Mouse (Mus musculus) 3T3-L1 (cell line): ENCODE data around the gene Nop2.

ENCODE experiments used
- DNase-seq: peaks from one replicate; pipeline ENCODE4 v3.0.0-alpha.2; 2015; ENCODE audit warnings: low read depth, low spot score

Gene Nop2

DNA sequence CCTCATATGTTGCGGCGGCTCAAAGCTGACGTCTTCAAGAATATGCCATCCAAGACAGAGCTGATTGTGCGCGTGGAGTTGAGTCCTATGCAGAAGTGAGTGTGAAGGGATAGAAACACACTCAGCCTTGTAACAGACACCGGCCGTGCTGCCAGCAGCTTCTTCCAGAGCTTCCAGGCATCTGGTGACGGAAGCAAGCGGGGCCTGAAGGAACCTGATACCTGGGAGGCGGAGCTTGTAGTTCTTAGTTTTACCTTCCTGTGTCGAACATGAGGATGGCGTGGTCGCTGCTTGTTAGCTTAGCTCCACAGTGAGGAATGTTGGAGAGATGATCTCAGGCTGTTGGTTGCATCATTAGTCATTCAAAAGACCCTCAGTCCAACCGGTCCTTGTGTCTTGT, 22.3 kb upstream of the Nop2 start:
- DNase-seq = no peak

DNA sequence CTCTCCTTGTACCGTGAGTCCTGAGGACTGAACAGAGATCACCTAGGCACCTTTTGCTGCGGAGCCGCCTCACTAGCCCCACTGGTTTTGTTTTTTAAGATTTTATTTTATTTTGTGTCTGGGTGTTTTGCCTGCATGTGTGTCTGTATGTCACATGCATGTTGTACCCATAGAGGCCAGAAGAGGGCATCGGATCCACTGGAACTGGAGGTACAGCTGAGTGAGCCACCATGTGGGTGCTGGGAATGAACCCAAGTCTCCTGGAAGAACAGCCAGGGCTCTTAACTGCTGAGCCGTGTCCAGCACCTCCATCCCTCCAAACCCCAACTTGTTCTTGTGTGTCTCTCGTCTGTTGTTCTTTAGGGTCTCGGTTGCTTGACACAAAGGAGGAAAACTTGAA, 20.8 kb upstream of the Nop2 start:
- peak; percentile 85 for DNase-seq

DNA sequence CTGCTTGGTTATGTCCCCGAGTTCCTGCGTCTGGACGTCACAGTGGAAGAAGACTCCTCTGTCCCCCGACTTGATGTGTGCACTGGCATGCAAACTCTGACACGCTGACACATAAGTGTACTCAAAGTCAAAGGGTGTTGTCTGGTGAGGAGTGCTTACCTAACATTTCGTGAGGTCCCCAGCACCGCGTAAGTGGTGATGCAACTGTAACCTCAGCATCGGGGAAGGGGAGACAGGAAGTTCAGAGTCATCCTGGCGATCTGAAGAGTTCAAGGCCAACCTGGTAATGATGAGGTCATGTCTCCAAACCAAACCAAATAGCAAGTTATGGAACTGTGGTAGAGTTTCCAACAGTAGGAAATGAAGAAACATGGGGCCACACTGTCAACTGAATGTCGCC, 19.2 kb upstream of the Nop2 start:
- no peak for DNase-seq

DNA sequence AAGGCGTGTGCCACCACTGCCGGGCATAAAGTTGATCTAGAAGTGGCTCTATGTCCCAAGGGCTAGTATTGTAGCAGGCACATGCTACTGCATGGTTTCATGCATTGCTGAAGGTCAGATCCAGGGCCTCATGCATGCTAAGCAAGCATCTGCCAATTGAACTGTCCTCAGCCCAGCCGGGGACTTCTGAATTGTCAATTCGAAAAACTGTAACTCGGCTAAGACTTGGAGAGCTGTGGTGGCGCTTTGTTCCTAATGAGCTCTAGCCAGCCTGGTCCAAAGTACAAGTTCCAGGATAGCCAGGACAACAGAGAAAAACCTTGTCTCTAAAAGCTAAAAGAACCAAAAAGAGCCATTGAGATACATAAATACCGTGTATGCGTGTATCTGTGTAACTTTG, 12.3 kb upstream of the Nop2 start:
- DNase-seq = no peak

DNA sequence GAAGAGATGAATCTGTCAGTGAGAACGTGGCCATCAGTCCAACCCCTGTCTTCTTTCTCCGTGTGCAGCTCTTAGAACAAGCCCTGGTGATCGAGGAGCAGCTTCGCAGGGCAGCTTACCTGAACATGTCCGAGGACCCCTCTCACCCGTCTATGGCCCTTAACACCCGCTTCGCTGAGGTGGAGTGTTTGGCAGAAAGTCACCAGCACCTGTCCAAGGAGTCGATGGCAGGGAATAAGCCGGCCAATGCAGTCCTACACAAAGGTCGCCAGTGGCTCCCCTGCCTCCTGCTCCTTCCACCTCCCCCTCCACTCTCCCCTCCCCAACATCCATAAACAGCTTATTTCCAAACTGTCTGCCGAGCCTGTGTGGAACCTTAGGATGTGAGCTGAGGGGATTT, 3.0 kb upstream of the Nop2 start:
- no peak for DNase-seq

DNA sequence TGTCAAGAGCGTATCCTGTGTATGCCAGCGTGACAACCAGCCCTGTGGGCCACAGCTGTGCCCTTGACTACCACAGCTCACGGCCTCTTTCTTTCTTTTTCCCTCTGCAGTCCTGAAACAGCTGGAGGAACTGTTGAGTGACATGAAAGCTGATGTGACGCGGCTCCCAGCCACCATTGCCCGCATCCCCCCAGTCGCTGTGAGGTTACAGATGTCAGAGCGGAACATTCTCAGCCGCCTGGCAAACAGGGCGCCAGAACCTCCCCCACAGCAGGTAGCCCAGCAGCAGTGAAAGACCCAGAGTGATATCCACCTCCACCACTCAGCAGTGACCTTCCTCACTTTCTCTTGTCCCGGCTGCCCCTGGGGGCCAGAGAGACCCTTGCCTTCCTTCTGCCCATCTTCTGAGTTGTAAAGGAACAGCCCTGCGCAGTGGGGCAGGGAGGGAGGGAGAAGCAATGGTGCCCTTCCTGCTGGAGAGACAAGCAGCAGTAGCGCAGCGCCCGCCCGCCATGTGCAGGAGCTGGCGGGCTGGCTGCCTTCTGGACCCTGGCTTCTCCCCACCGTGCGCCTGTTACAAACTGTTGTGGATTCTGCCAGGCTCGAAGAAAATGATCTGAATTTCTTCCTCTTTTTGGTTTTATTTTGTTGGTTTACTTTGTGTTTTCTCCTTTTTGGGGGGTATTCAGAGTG, 1.9 kb upstream of the Nop2 start:
- DNase-seq = no peak

DNA sequence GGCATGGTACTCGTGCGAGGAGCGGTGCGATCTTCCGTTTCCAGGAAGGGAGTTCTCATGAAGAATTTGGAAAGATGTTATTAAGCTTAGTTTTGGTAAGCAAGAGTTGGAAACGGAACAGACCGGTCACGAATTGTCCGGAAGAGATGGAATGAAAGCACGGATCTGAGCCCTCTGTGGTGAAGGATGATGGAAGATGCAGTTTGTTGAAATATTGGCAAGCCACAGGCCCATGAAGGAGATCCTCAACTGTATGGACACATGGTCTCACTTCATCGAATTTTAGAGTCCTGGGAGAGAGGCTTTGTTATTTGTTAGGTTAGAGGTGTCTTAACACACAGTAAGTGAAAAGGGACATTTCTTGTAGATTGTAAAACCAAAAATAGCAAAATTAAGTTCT, 761 bp downstream of the Nop2 start:
- peak; percentile 32 for DNase-seq

DNA sequence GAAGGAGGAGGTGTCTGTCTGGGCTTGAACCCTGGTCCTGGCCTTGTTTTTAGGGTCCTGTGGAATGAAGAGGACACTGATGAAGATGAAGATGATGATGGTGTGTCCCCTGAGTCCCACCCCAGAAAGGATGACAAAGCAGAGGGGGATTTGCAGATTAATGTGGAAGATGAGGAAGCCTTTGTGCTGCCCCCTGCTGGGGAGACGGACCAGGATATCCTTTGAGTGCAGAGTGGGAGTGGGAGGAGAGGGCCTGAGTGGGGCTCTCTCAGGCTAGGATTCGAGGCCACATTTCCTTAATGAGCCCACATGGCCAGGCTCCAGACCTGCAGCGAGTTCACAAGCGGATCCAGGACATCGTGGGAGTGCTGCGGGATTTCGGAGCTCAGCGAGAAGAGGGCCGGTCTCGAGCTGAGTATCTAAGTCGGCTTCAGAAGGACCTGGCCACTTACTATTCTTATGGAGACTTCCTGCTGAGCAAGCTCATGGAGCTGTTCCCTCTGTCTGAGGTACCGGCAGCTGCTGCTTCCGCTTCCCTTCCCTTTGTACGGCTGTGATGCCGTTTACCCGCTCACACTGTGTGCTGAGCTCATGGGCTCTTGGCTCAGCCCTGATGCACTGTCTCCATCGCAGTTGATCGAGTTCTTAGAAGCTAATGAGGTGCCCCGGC, 5.4 kb downstream of the Nop2 start:
- DNase-seq = peak; percentile 68

DNA sequence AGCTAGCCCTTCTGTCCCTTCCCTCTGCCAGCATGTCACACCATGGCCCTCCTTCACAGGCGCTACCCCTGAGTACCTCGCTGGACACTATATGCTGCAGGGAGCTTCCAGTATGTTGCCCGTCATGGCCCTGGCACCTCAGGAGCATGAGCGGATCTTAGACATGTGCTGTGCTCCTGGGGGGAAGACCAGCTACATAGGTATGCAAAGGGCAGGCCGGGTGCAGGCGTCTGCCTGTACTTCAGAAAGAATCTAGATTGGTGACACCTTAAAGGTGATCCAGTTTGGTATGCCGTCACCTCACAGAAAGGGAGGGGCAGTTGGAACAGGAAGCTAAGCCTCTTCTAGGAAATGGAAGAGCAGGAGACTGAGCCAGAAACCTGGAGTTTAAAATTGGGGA, 8.0 kb downstream of the Nop2 start:
- no peak for DNase-seq

DNA sequence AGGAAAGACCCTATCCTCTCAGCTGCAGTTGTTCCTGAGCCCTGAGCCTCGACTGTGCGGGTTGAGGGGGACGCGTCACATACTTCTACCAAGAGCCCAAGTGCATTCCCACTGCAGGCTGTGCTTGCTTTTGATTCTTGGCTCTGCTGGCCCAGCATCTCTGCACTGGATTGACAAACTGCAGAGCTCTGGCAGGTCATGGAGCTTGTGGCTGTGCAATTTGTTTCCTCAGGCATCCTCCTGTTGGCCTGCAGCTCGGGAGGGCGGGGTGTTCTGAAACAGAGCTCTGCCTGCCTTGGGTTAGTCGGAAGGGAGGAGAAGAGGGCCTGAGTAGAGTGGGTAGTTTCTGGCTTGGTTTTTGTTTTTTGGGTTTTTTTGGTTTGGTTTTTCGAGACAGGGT, 10.7 kb downstream of the Nop2 start:
- DNase-seq = no peak

DNA sequence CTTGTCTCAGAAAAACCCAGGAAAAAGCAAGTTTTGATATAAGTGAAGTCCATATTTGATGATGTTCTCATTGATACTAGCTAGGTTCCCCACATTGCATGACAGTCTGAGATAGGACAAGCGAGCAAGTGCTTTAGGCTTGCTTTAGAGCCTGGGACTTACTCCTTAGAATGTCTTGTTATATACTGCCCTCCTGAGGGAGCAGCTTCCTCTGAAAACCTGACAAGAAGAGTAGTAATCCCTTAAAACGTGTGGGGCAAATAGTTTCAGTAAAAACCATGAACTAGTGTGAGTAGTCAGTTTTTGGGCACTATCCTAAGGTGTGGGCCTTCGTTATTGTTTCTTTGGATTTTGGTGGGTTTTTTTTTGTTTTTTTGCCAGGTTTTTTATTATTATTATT, 11.4 kb downstream of the Nop2 start:
- DNase-seq = peak; percentile 66

DNA sequence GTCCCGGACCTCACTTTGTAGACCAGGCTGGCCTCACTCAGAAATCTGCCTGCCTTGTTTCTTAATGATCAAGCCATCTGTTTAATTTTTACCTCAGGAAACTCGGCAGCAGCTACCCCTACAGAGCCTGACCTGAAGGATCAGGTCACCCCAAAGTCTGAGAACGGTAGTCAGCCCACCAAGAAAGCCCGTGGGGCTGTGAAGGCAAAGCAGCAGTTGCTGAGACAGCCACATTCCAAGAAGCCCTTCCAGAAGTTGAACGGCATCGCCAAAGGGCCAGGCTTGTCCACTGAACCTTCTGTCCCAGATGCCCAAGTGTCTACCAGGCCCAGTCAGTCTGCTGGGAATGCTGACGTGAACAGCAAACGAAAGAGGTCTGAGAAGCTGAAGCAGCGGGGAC, 12.2 kb downstream of the Nop2 start:
- DNase-seq = no peak

DNA sequence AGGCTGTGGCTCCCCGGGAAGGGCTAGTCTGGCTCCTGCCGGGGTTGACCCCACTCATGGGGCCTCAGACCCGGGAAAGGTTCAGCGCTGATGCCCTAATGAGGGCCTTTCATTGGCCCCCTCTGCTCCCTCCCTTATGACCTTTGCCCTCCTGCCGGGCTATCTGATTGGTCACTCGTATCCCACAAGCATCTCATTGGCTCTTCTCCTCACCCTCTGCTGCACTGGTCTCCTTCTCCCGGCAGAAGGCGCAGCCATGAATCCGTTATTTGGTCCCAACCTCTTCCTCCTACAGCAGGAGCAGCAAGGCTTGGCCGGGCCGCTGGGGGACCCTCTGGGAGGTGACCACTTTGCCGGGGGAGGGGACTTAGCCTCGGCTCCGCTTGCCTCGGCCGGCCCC, 13.3 kb downstream of the Nop2 start, which contains the start of gene Iffo1:
TSS of gene Iffo1 (plus strand) at position 241 of the 400 bp plus-strand sequence.
- DNase-seq = peak; percentile 97

DNA sequence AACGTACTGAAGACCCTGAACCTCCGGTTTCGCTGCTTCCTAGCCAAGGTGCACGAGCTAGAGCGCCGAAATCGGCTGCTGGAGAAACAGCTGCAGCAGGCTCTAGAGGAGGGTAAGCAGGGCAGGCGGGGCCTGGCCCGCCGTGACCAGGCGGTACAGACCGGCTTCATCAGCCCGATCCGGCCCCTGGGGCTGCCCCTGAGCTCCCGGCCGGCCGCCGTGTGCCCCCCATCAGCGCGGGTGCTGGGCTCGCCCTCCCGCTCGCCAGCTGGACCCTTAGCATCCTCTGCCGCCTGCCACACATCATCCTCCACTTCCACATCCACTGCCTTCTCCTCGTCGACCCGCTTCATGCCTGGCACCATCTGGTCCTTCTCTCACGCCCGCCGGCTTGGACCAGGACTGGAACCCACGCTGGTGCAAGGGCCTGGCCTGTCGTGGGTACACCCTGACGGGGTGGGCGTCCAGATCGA, 13.8 kb downstream of the Nop2 start:
- DNase-seq = peak; percentile 37

DNA sequence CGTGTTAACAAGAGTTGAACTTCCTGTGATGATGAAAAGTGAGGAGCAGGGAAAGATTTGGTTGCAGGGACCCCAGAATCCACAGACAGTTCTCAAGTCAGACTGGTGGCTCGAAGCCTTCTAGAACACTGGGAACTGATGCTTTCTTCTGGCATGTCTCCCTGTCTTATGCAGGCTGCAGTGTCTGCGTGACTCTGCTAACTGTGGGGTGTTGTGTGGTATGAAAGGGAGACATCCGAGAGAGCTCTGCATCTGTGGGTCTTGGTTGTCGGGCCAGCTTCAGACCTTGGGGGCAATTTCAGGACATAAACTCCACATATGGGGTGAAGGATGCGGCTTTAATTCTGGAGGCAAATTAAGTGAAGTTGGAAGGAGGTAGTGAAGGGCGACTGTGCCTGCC, 14.4 kb downstream of the Nop2 start:
- DNase-seq = peak; percentile 40

DNA sequence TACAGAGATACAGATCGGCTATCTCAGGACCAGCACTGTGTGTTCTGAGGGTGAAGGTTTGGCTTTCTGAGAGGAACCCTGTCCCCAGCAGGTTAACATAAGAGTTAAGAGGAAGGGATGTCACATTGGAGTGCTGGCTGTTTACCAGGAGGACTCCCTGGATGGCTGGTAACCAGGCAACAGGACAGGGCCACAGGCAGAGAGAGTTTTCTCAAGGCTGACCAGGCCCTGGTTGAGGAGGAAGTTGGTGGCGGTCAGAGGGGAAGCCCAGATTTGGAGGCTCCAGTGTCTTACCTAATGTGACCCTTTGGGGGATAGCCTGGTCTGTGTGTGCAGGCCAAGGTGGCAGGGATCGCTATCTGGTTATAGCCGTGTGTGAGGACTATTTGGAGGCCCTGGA, 15.1 kb downstream of the Nop2 start:
- DNase-seq = peak; percentile 38

DNA sequence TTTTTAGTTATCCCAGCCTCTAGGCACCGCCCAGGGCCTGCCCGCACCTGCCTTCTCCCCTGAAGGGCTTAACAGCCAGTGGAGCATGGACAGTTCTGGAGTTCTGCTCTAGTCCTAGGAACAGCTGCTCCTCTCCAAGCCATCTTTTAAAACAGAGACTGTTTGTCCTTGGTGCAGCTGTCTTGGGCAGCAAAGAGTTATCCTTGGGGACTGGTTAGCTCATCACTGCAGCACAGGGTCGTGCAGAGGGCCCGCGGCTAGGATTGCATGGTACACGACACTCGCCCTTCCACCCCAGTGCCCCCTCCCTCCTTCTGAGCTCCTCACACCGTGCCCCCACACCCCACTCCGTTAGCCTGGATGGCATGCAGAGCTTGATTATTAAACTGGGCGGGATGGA, 15.6 kb downstream of the Nop2 start:
- no peak for DNase-seq

DNA sequence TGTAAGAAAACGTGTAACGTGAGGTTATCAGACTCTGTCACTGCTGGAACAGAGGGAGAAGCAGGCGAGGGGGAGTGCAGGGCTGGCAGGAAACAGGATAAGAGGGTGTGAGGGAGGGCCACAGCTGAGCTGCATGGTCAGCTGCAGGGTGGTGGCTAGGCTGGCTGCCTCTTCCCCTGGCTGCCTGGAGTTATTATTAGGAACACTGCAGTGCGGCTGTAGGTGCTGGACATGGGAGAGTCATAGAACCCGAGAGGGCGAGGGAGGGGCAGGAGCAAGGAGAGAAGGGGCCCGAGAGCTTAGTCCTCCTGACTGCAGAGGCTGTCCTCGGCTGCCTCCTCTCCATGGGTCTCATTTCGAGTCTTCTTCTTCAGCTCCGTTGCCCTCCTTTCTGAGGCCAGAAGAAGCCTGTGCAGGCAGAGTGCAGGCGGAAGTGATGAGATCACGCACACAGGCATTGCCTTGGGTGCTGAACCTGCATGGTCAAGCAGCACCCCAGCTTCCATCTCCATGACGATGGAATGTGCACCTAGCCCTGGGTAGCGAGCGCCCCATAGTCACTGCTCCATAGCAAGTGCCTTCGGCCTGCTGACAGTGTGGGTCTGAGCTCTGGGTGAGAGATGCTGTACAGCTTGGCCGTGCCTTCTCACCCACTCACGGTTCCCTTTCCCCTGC, 16.7 kb downstream of the Nop2 start:
- DNase-seq = no peak

DNA sequence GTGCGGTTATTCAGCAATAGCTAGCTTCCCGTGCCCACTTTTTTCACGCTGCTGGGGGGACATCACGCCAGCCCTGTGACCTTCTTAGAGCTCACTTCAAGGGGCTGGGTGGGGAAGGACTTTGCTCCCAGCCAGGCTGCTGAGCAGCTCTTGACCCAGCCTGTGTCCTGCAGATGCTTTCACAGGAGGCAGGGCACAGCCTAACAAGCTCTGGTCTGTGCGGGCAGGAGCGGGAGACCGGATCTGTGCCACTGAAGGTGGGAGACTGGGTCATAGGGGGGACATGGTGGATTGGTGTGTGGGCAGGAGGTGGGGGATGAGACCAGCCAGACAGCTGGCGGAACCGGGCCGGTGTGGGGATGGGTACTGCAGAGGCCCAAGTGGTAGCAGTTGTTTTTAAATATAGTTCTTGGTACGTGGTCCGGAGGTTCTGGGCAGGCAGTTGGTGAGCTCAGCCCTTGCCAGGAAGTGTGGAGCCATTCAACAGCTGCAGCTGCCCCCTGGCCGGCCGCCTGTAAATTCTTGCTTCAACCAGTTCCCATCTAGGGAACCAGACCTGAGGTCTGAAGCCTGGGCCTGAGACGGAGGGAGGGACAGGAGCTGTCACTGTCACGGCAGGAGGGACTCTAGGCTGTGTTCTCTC, 17.3 kb downstream of the Nop2 start:
- no peak for DNase-seq

DNA sequence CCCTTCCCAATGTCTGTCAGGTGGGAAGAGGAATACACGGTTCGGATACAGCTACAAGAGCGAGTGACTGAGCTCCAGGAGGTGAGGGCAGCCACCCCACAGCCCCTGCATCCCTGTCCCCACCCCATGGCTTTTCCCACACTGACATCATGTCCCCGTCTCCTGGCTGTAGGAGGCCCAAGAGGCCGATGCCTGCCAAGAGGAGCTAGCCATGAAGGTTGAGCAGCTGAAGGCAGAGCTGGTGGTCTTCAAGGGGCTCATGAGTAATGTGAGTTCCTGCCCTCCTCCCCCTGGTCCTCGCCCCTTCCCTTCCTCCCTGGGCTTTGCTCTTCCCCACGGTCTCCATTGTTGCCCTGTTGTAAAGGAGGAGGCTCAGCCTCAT, 17.9 kb downstream of the Nop2 start:
- DNase-seq = no peak

DNA sequence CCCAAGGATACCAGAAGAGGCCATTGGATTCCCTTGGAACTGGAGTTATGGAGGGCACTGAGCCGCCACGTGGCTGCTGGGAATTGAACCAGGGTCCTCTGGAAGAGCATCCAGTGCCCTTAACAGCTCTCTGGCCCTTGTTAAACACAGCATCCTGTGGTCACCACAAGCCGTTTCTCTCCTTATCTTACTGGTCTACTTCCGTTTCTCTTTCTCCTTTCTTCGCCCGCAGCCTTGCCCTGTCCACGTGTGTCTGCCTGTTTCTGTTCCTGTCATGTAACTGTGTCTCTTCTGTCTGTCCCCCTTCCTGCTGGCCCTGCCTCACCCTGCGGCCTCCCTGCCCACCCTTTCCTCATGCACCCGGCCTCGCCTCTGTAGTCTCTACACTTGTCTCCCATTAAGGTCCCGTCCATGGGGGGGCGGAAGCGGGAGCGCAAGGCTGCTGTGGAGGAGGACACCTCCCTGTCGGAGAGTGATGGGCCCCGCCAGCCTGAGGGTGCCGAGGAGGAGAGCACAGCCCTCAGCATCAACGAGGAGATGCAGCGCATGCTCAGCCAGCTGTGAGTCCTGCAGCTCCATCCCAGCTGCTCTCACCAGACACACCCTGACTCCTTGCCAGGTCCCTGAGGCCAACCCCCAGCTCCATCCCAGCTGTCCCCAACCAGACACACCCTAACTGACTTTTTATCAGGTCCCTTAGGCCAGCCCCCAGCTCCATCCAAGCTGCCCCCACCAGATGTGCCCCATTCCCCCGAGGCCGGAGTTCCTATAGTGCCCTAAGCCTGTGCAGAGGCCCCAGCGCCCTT, 20.7 kb downstream of the Nop2 start:
- no peak for DNase-seq

DNA sequence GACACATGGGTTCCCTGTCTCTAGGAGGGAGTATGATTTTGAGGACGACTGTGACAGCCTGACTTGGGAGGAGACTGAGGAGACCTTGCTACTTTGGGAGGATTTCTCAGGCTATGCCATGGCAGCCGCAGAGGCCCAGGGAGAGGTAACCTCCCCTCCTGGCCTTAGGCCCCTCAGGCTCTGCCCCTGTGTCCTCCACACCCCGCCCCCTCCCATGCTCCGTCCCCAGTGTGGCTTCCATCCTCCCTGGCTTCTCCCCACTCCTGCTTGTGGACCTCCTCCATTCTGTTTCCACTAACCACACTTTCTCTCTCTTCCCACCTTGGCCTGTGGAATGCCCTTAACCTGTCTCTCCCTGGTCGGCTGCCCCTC, 21.3 kb downstream of the Nop2 start:
- no peak for DNase-seq
